Mouse (Mus musculus): ENCODE data around the gene Ccdc78.
"Not testable (repeated sequence)": the region's sequence is repeated elsewhere in the genome, so short reads cannot be mapped to it uniquely, and the experiment has no call there.

Ccdc78 gene

GRCm38 (mm10) chr17:25783086-25783485 is 3.3 kb upstream of the Ccdc78 start:
- peak in 1 of 2 experiments; percentile 63 for DNase-seq (ENCODE audit: low spot score in 2 of 2)

- DNase-seq (ENCODE audit: low spot score in 2 of 2), result peak in 1 of 2 experiments; percentile 64
These were observed 2.4 kb upstream of the Ccdc78 start for GRCm38 (mm10) chr17:25783861-25784574.

- peak; percentile 92 to 98 for DNase-seq (ENCODE audit: low spot score in 2 of 2)
These were observed 1.1 kb upstream of the Ccdc78 start, which contains the start of gene Haghl for GRCm38 (mm10) chr17:25785281-25785745. TSS of gene Haghl (minus strand) at chr17:25785673.

GRCm38 (mm10) chr17:25786781-25787504 is 563 bp downstream of the Ccdc78 start:
- no peak for DNase-seq (ENCODE audit: low spot score in 2 of 2)

- no peak for DNase-seq (ENCODE audit: low spot score in 2 of 2)
These were observed 5.0 kb downstream of the Ccdc78 start for GRCm38 (mm10) chr17:25791320-25791842.

GRCm38 (mm10) chr17:25791843-25792527 is 5.6 kb downstream of the Ccdc78 start:
- DNase-seq (ENCODE audit: low spot score in 2 of 2), result peak; percentile 89 to 95

GRCm38 (mm10) chr17:25792615-25793014 is 6.2 kb downstream of the Ccdc78 start, which contains the start of gene Fam173a:
TSS of gene Fam173a (minus strand) at chr17:25792901.
- DNase-seq (ENCODE audit: low spot score in 2 of 2), result peak; percentile 75 to 86

GRCm38 (mm10) chr17:25794197-25794596 is 7.8 kb downstream of the Ccdc78 start:
- DNase-seq (ENCODE audit: low spot score in 2 of 2), result no peak

- DNase-seq (ENCODE audit: low spot score in 2 of 2), result no peak
These were observed 8.6 kb downstream of the Ccdc78 start for GRCm38 (mm10) chr17:25794998-25795397.

GRCm38 (mm10) chr17:25795609-25796092 is 9.3 kb downstream of the Ccdc78 start, which contains the start of gene AC134908.4:
TSS of gene AC134908.4 (minus strand) at chr17:25795659.
- no peak for DNase-seq (ENCODE audit: low spot score in 2 of 2)

GRCm38 (mm10) chr17:25796211-25796771 is 9.9 kb downstream of the Ccdc78 start:
- peak in 1 of 2 experiments; percentile 74 for DNase-seq (ENCODE audit: low spot score in 2 of 2)

- peak; percentile 88 to 93 for DNase-seq (ENCODE audit: low spot score in 2 of 2)
These were observed 10.6 kb downstream of the Ccdc78 start, which contains the start of gene Metrn for GRCm38 (mm10) chr17:25796951-25797369. TSS of gene Metrn (minus strand) at chr17:25797136.

- DNase-seq (ENCODE audit: low spot score in 2 of 2), result peak in 1 of 2 experiments; percentile 63
These were observed 14.6 kb downstream of the Ccdc78 start for GRCm38 (mm10) chr17:25801029-25801428.

- no peak for DNase-seq (ENCODE audit: low spot score in 2 of 2)
These were observed 16.6 kb downstream of the Ccdc78 start for GRCm38 (mm10) chr17:25802825-25803517.

- DNase-seq (ENCODE audit: low spot score in 2 of 2), result no peak
These were observed 20.1 kb downstream of the Ccdc78 start for GRCm38 (mm10) chr17:25806507-25806906.

- DNase-seq (ENCODE audit: low spot score in 2 of 2), result not testable (repeated sequence)
These were observed 21.1 kb downstream of the Ccdc78 start for GRCm38 (mm10) chr17:25807452-25807851.

- DNase-seq (ENCODE audit: low spot score in 2 of 2), result no peak
These were observed 21.6 kb downstream of the Ccdc78 start for GRCm38 (mm10) chr17:25808028-25808427.

- peak in 1 of 2 experiments; percentile 64 for DNase-seq (ENCODE audit: low spot score in 2 of 2)
These were observed 22.6 kb downstream of the Ccdc78 start, which contains the start of gene Fbxl16 for GRCm38 (mm10) chr17:25808789-25809605. TSS of gene Fbxl16 (plus strand) at chr17:25809085.

GRCm38 (mm10) chr17:25809606-25810340 is 23.4 kb downstream of the Ccdc78 start:
- DNase-seq (ENCODE audit: low spot score in 2 of 2), result no peak
